Mouse (Mus musculus): ENCODE data around the gene Gm20388. TPM values are rescaled to one million over a fixed set of nuclear protein-coding genes. Genes with fewer than 3 reads are reported as not detected.

The Gm20388 gene
- polyA plus RNA-seq, 1 experiment, result 59.3 TPM

- peak; percentile 75 for DNase-seq (ENCODE audit: low read depth)
- peak; percentile 97 for TF ChIP-seq CTCF (IDR thresholded peaks at IDR 0.05; ENCODE audit: borderline replicate concordance, extremely low read depth, insufficient read depth, insufficient read length)
- TF ChIP-seq POLR2A (IDR thresholded peaks at IDR 0.05; ENCODE audit: borderline replicate concordance, extremely low read depth, insufficient read depth, insufficient read length, poor library complexity, severe bottlenecking), result no peak
These were observed 2422.3 kb downstream of the Gm20388 start for GRCm38 (mm10) chr8:122332753-122333506.

GRCm38 (mm10) chr8:122333531-122333930 lies 2422.9 kb downstream of the Gm20388 start:
- TF ChIP-seq CTCF (IDR thresholded peaks at IDR 0.05; ENCODE audit: borderline replicate concordance, extremely low read depth, insufficient read depth, insufficient read length), result no peak
- TF ChIP-seq POLR2A (IDR thresholded peaks at IDR 0.05; ENCODE audit: borderline replicate concordance, extremely low read depth, insufficient read depth, insufficient read length, poor library complexity, severe bottlenecking), result no peak
- no peak for DNase-seq (ENCODE audit: low read depth)

- DNase-seq (ENCODE audit: low read depth), result no peak
- TF ChIP-seq CTCF (IDR thresholded peaks at IDR 0.05; ENCODE audit: borderline replicate concordance, extremely low read depth, insufficient read depth, insufficient read length) (no peak), POLR2A (IDR thresholded peaks at IDR 0.05; ENCODE audit: borderline replicate concordance, extremely low read depth, insufficient read depth, insufficient read length, poor library complexity, severe bottlenecking) (no peak)
These were observed 2424.3 kb downstream of the Gm20388 start for GRCm38 (mm10) chr8:122334791-122335490.

GRCm38 (mm10) chr8:122335638-122336250 lies 2425.1 kb downstream of the Gm20388 start:
- no peak for DNase-seq (ENCODE audit: low read depth)
- TF ChIP-seq CTCF (IDR thresholded peaks at IDR 0.05; ENCODE audit: borderline replicate concordance, extremely low read depth, insufficient read depth, insufficient read length) (no peak), POLR2A (IDR thresholded peaks at IDR 0.05; ENCODE audit: borderline replicate concordance, extremely low read depth, insufficient read depth, insufficient read length, poor library complexity, severe bottlenecking) (0 out of 2 replicates have a peak, but pooled peaks have one; percentile 3)

GRCm38 (mm10) chr8:122336251-122336910 lies 2425.7 kb downstream of the Gm20388 start:
- peak; percentile 82 for DNase-seq (ENCODE audit: low read depth)
- TF ChIP-seq CTCF (IDR thresholded peaks at IDR 0.05; ENCODE audit: borderline replicate concordance, extremely low read depth, insufficient read depth, insufficient read length) (no peak), POLR2A (IDR thresholded peaks at IDR 0.05; ENCODE audit: borderline replicate concordance, extremely low read depth, insufficient read depth, insufficient read length, poor library complexity, severe bottlenecking) (0 out of 2 replicates have a peak, but pooled peaks have one; percentile 7)

- TF ChIP-seq POLR2A (IDR thresholded peaks at IDR 0.05; ENCODE audit: borderline replicate concordance, extremely low read depth, insufficient read depth, insufficient read length, poor library complexity, severe bottlenecking), result no peak
- TF ChIP-seq CTCF (IDR thresholded peaks at IDR 0.05; ENCODE audit: borderline replicate concordance, extremely low read depth, insufficient read depth, insufficient read length), result peak; percentile 26; the same call in 1 of the 2 replicates
- no peak for DNase-seq (ENCODE audit: low read depth)
These were observed 2428.2 kb downstream of the Gm20388 start for GRCm38 (mm10) chr8:122338852-122339251.

GRCm38 (mm10) chr8:122340761-122341160 lies 2430.1 kb downstream of the Gm20388 start:
- TF ChIP-seq CTCF (IDR thresholded peaks at IDR 0.05; ENCODE audit: borderline replicate concordance, extremely low read depth, insufficient read depth, insufficient read length) (no peak), POLR2A (IDR thresholded peaks at IDR 0.05; ENCODE audit: borderline replicate concordance, extremely low read depth, insufficient read depth, insufficient read length, poor library complexity, severe bottlenecking) (no peak)
- no peak for DNase-seq (ENCODE audit: low read depth)

GRCm38 (mm10) chr8:122341790-122342189 lies 2431.1 kb downstream of the Gm20388 start:
- TF ChIP-seq CTCF (IDR thresholded peaks at IDR 0.05; ENCODE audit: borderline replicate concordance, extremely low read depth, insufficient read depth, insufficient read length), result no peak
- TF ChIP-seq POLR2A (IDR thresholded peaks at IDR 0.05; ENCODE audit: borderline replicate concordance, extremely low read depth, insufficient read depth, insufficient read length, poor library complexity, severe bottlenecking), result no peak
- DNase-seq (ENCODE audit: low read depth), result no peak

- TF ChIP-seq CTCF (IDR thresholded peaks at IDR 0.05; ENCODE audit: borderline replicate concordance, extremely low read depth, insufficient read depth, insufficient read length), result no peak
- no peak for TF ChIP-seq POLR2A (IDR thresholded peaks at IDR 0.05; ENCODE audit: borderline replicate concordance, extremely low read depth, insufficient read depth, insufficient read length, poor library complexity, severe bottlenecking)
- no peak for DNase-seq (ENCODE audit: low read depth)
These were observed 2431.7 kb downstream of the Gm20388 start for GRCm38 (mm10) chr8:122342362-122342761.

- TF ChIP-seq CTCF (IDR thresholded peaks at IDR 0.05; ENCODE audit: borderline replicate concordance, extremely low read depth, insufficient read depth, insufficient read length) (no peak), POLR2A (IDR thresholded peaks at IDR 0.05; ENCODE audit: borderline replicate concordance, extremely low read depth, insufficient read depth, insufficient read length, poor library complexity, severe bottlenecking) (no peak)
- peak; percentile 26 for DNase-seq (ENCODE audit: low read depth)
These were observed 2432.2 kb downstream of the Gm20388 start for GRCm38 (mm10) chr8:122342806-122343209.

GRCm38 (mm10) chr8:122343341-122343740 lies 2432.7 kb downstream of the Gm20388 start:
- TF ChIP-seq CTCF (IDR thresholded peaks at IDR 0.05; ENCODE audit: borderline replicate concordance, extremely low read depth, insufficient read depth, insufficient read length), result no peak
- no peak for TF ChIP-seq POLR2A (IDR thresholded peaks at IDR 0.05; ENCODE audit: borderline replicate concordance, extremely low read depth, insufficient read depth, insufficient read length, poor library complexity, severe bottlenecking)
- DNase-seq (ENCODE audit: low read depth), result no peak

Data from brain, embryonic 14.5 days (tissue).